Mouse (Mus musculus) lung, postnatal 0 days (tissue): ENCODE measurements around the gene Pom121l2. TPM values are rescaled to one million over a fixed set of nuclear protein-coding genes. Genes with fewer than 3 reads are reported as not detected.

ENCODE experiments used
- ATAC-seq: fragments of 200-750 bp; cut with Nextera tagmentation; 2 replicates; pipeline ENCODE4 v1.8.0; 2017; ENCODE audit warnings: moderate library complexity
- DNase-seq: peaks from one replicate; pipeline ENCODE4 v3.0.0-alpha.2; 2016; ENCODE audit warnings: low spot score
- H3K27ac ChIP-seq: fragments of 300-500 bp; sonication (generic); 2 replicates; pipeline ENCODE4 v1.5.1; 2014; ENCODE audit warnings: antibody characterized with exemption, mild to moderate bottlenecking, low read length, mixed read lengths
- H3K27me3 ChIP-seq: fragments of 300-500 bp; sonication (generic); replicated peaks from 2 replicates; pipeline ENCODE4 v1.6.1; 2014; ENCODE audit warnings: low read length, mixed read lengths; ENCODE audit not compliant: insufficient read depth
- H3K36me3 ChIP-seq: fragments of 300-500 bp; sonication (generic); 2 replicates; pipeline ENCODE4 v1.6.1; 2014; ENCODE audit warnings: low read length, mixed read lengths; ENCODE audit not compliant: insufficient read depth
- H3K4me1 ChIP-seq: fragments of 300-500 bp; sonication (generic); 2 replicates; pipeline ENCODE4 v1.6.1; 2014; ENCODE audit warnings: antibody characterized with exemption, low read depth, low read length, mixed read lengths; ENCODE audit not compliant: insufficient read depth
- H3K4me2 ChIP-seq: fragments of 300-500 bp; sonication (generic); replicated peaks from 2 replicates; pipeline ENCODE4 v1.6.1; 2014; ENCODE audit warnings: low read depth, mild to moderate bottlenecking, low read length, moderate library complexity, mixed read lengths
- H3K4me3 ChIP-seq: fragments of 300-500 bp; sonication (generic); 2 replicates; pipeline ENCODE4 v1.5.1; 2014; ENCODE audit warnings: low read depth, low read length
- H3K9ac ChIP-seq: fragments of 300-500 bp; sonication (generic); replicated peaks from 2 replicates; pipeline ENCODE4 v1.6.1; 2014; ENCODE audit warnings: low read depth, mild to moderate bottlenecking
- H3K9me3 ChIP-seq: fragments of 300-500 bp; sonication (generic); 2 replicates; pipeline ENCODE4 v1.6.1; 2016; ENCODE audit warnings: low read length, mixed read lengths
- CTCF ChIP-seq: IDR thresholded peaks from 2 replicates; pipeline ENCODE4 v1.5.1; 2016; ENCODE audit warnings: antibody characterized with exemption, mild to moderate bottlenecking
- EP300 ChIP-seq: IDR thresholded peaks from 2 replicates; pipeline ENCODE4 v1.6.1; 2016; ENCODE audit warnings: antibody characterized with exemption, mild to moderate bottlenecking, control low read depth
- WGBS: fragments of 180-500 bp; shearing (Covaris S2); extraction: QIAGEN DNeasy Blood & Tissue Kit; methylation state at CpG from one replicate; pipeline ENCODE4 v1.1.7; 2014; 5-methylcytosine and 5-hydroxymethylcytosine counted together
- polyA plus RNA-seq: library from polyadenylated mRNA; unstranded; fragments of >200 nt; fragmentation: Nextera tagmentation; extraction: Ambion mirVana; gene quantifications from 2 replicates; pipeline ENCODE4 v1.2.1, GENCODE M21; 2015

The Pom121l2 gene
- polyA plus RNA-seq, result not detected in 2 replicates

DNA sequence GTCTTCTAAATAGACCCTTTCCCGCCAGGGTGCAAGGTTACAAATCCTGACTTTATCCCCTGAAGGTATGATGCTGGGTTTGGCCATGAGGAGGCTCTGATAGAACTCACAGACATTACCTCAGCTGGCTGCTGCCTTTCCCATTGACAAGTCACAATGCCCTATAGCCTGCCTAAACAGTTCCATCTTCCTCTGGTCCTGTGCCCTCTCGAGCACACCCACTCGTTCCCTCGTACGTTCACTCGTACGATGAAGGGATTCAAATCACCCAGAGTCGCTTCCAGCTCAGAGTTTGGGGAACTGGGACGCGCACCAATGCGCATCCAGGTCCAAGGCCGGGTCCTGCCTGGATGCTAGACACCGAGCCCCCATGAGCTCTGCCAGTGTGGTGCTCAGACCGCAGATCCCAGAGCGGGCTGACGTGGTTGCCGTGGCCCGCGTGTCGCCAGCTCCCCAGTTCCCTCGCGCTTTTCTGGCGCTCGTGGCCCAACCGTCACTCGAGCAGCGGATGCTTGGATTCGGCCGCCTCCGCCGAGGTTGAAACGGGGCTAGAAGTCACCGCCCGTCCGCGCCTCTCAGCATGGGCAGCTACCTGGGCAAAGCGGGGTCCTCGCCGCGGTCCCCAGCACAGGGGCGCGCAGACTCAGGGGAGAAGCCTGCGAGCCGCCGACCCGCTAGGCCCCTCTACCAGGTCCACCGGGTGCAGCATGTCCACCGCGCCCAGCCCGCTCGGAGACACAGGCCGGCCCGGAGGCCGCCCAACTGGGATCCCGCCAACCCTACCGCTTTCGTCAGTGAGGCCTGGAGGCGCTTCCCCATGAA, at the start of gene Pom121l2:
TSS of gene Pom121l2 (plus strand) at position 214 of the 822 bp plus-strand sequence.
- TF ChIP-seq EP300, result no peak
- TF ChIP-seq CTCF, result no peak
- no peaks in the 10 kb centered on the region for H3K36me3 ChIP-seq
- H3K9ac ChIP-seq, result peak within 1 kb of the TSS; percentile 27; the same call in 1 of the 2 replicates
- H3K27ac ChIP-seq, result no peak within 1 kb of the TSS
- H3K4me2 ChIP-seq, result peak within 1 kb of the TSS; percentile 76
- ATAC-seq, result peak; percentile 76
- no peaks in the 10 kb centered on the region for H3K9me3 ChIP-seq
- peak; percentile 58 for DNase-seq
- WGBS, result 2% methylated on average over 54 of the region's 58 CpGs
- peaks cover 8% of the 10 kb centered on the region for H3K4me1 ChIP-seq
- H3K4me3 ChIP-seq, result peak within 1 kb of the TSS; percentile 37
- peaks cover 14% of the 10 kb centered on the region; the same call in 1 of the 2 replicates for H3K27me3 ChIP-seq

DNA sequence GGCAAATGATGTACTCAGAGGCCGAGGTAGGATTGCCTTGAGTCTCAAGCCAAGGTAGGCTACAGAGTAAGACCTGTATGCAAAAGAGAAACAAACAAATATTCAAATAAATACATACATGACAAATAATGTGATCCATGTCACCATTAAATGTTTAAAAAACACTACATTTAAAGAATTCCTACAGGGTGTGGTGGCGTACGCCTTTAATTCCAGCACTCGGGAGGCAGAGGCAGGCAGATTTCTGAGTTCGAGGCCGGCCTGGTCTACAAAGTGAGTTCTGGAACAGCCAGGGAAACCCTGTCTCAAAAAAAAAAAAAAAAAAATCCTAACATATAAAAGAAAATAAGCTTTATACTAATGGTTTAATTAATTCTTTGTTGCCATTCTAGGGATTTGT, 49.3 kb upstream of the Pom121l2 start:
- Histone ChIP-seq H3K9ac (no peak overlapping the region), H3K27ac (no peak overlapping the region), H3K4me2 (no peak overlapping the region), H3K27me3 (no peaks in the 10 kb centered on the region), H3K9me3 (no peaks in the 10 kb centered on the region), H3K4me1 (no peaks in the 10 kb centered on the region), H3K4me3 (no peak overlapping the region), H3K36me3 (no peaks in the 10 kb centered on the region)
- TF ChIP-seq EP300, result no peak
- TF ChIP-seq CTCF, result no peak
- 76% methylated on average over 6 of the region's 6 CpGs for WGBS
- DNase-seq (no peak), ATAC-seq (no peak)

DNA sequence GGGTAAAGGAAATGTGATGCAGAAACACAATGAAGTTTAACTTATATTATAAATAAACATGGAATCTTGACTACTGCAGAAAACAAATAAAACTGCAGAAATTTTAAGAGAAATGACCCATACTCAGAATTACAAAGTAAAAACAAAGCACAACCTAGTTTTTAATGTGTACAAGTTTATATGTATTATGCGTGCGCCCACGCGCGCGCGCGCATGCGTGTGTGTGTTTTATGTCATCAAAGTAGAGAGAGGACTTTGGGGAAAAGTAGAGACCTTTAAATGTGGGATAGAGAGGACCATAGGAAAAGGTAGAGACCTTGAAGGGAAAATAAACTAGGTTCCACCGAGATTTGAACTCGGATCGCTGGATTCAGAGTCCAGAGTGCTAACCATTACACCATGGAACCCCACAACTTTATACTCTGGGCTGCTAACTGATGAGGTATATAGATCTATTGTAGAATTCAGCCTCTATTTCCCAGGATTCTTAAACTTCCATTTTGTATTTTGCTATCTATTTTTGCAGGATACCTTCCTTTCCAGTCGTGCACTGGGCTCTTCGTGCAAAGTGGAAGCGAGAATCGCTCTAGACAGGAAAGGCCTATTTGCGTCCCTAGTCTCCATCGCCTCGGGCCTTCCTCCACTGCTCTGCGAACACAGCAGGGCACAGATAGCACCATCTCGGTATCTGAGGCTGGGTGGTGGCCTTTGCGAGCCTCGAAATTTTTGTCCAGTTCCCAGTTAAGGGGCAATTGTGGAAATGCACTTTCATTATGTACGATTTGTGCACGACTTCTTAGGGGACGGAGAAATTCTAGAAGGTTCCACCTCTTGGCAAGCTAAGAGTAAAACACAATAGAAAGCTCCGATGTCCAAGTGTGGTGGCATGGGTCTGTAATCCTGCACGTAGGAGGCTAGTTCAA, 47.1 kb upstream of the Pom121l2 start:
- H3K9ac ChIP-seq, result no peak overlapping the region
- H3K36me3 ChIP-seq, result no peaks in the 10 kb centered on the region
- DNase-seq (no peak), ATAC-seq (no peak)
- no peak overlapping the region for H3K4me2 ChIP-seq
- WGBS, result 18% methylated on average over 28 of the region's 28 CpGs
- H3K9me3 ChIP-seq, result no peaks in the 10 kb centered on the region
- no peaks in the 10 kb centered on the region for H3K4me1 ChIP-seq
- no peak overlapping the region for H3K27ac ChIP-seq
- H3K4me3 ChIP-seq, result no peak overlapping the region
- no peaks in the 10 kb centered on the region for H3K27me3 ChIP-seq
- TF ChIP-seq EP300 (no peak), CTCF (no peak)

DNA sequence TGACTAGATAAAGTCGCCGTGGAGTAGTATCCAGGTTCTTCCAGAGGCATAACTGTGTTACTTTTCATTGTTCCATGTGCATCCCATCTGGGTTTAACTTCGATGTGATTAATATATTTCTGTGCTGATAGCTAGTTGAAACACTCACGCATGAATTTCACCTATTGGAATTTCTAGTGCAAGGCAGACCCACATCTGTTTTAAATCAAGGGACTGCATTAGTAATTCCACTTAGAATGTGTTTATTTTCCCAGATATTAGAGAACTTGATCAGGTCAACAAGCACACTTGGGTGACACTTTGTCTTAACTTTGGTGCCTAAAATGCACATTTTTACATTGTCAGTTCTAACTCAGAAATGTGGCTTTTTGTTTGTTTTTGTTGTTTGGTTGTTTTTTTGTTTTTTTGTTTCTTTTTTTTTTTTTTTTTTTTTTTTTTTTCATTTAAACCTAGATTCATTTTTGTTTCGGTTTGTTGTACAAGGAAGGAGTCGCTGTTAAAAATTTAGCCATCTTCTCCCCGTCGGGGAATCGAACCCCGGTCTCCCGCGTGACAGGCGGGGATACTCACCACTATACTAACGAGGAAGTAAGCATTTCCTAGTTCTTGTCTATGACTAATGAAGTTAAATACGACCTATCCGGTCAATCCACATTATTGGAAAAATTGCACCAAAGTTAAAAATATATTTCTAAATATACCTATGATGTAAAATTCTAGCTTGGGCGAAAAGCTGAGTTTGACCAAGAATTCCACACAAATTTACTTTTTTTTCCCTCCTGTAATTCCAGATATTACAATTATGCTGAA, 45.8 kb upstream of the Pom121l2 start:
- no peak overlapping the region for H3K4me2 ChIP-seq
- peak; percentile 64 for DNase-seq
- no peak overlapping the region for H3K4me3 ChIP-seq

DNA sequence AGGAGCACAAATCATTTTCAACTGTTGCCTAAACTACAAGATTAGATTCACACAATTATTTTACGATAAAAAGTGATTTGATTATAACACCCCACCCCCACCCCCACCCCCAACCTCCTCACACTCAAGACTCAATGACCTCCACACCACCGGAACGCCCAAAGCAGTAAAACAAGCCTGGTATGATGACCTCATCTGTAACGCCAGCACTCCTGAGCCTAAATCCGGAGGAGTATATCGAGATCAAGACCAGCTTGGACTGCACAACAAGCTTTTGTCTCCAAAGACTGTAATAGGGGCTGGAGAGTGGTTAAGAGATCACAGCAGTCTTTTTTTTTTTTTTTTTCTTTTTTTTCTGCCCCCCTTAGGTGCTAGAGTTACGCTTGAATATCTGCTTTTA, 45.2 kb upstream of the Pom121l2 start:
- Histone ChIP-seq H3K27me3 (no peaks in the 10 kb centered on the region), H3K4me3 (no peak overlapping the region), H3K4me2 (no peak overlapping the region), H3K27ac (no peak overlapping the region), H3K9ac (no peak overlapping the region), H3K9me3 (no peaks in the 10 kb centered on the region), H3K4me1 (no peaks in the 10 kb centered on the region), H3K36me3 (no peaks in the 10 kb centered on the region)
- DNase-seq, result no peak
- no peak for ATAC-seq
- no peak for TF ChIP-seq CTCF
- TF ChIP-seq EP300, result no peak
- 11% methylated on average over 7 of the region's 7 CpGs for WGBS

More for the DNA sequence above, 45.8 kb upstream of the Pom121l2 start:
- no peaks in the 10 kb centered on the region for H3K4me1 ChIP-seq
- WGBS, result 17% methylated on average over 17 of the region's 17 CpGs
- TF ChIP-seq CTCF (no peak), EP300 (no peak)
- H3K27ac ChIP-seq, result no peak overlapping the region
- no peak overlapping the region for H3K9ac ChIP-seq
- no peaks in the 10 kb centered on the region for H3K36me3 ChIP-seq
- no peaks in the 10 kb centered on the region for H3K27me3 ChIP-seq
- no peaks in the 10 kb centered on the region for H3K9me3 ChIP-seq
- ATAC-seq, result no peak
